Mouse (Mus musculus) midbrain, embryonic 16.5 days (tissue): ENCODE data around the gene Cyp4b1. TPM values are rescaled to one million over a fixed set of nuclear protein-coding genes. Genes with fewer than 3 reads are reported as not detected.
"Not testable (repeated sequence)": the region's sequence is repeated elsewhere in the genome, so short reads cannot be mapped to it uniquely, and the experiment has no call there.

Experiments
- ATAC-seq: fragments of 200-750 bp; cut with Nextera tagmentation; 2 replicates; pipeline ENCODE4 v1.8.0; 2017; ENCODE audit warnings: moderate TSS enrichment
- H3K27ac ChIP-seq: fragments of 300-500 bp; sonication (generic); 2 replicates; pipeline ENCODE4 v1.5.1; 2014; ENCODE audit warnings: mild to moderate bottlenecking, low read length, mixed read lengths
- H3K27me3 ChIP-seq: fragments of 300-500 bp; sonication (generic); 2 replicates; pipeline ENCODE4 v1.6.1; 2014; ENCODE audit warnings: low read depth, low read length, mixed read lengths; ENCODE audit not compliant: control insufficient read depth, insufficient read depth
- H3K36me3 ChIP-seq: fragments of 300-500 bp; sonication (generic); 2 replicates; pipeline ENCODE4 v1.6.1; 2014; ENCODE audit warnings: mild to moderate bottlenecking, low read length, moderate library complexity, mixed read lengths; ENCODE audit not compliant: control insufficient read depth, insufficient read depth
- H3K4me1 ChIP-seq: fragments of 300-500 bp; sonication (generic); 2 replicates; pipeline ENCODE4 v1.6.1; 2014; ENCODE audit warnings: mild to moderate bottlenecking, low read length, mixed read lengths; ENCODE audit not compliant: control insufficient read depth, insufficient read depth
- H3K4me2 ChIP-seq: fragments of 300-500 bp; sonication (generic); 2 replicates; pipeline ENCODE4 v1.6.1; 2014; ENCODE audit warnings: mild to moderate bottlenecking, low read length, mixed read lengths
- H3K4me3 ChIP-seq: fragments of 300-500 bp; sonication (generic); 2 replicates; pipeline ENCODE4 v1.5.1; 2014; ENCODE audit warnings: low read depth, mild to moderate bottlenecking, low read length, moderate library complexity, mixed read lengths
- H3K9ac ChIP-seq: fragments of 300-500 bp; sonication (generic); 2 replicates; pipeline ENCODE4 v1.6.1; 2014; ENCODE audit warnings: low read depth, low read length, mixed read lengths
- H3K9me3 ChIP-seq: fragments of 300-500 bp; sonication (generic); replicated peaks from 2 replicates; pipeline ENCODE4 v1.6.1; 2014; ENCODE audit warnings: mild to moderate bottlenecking, low read length, mixed read lengths; ENCODE audit not compliant: control insufficient read depth, poor library complexity, severe bottlenecking
- WGBS: fragments of 180-500 bp; shearing (Covaris S2); extraction: QIAGEN DNeasy Blood & Tissue Kit; methylation state at CpG from one replicate; pipeline ENCODE4 v1.1.7; 2014; 5-methylcytosine and 5-hydroxymethylcytosine counted together
- polyA plus RNA-seq: library from polyadenylated mRNA; unstranded; fragments of >200 nt; fragmentation: Nextera tagmentation; extraction: Ambion mirVana; gene quantifications from 2 replicates; pipeline ENCODE4 v1.2.1, GENCODE M21; 2015

Gene Cyp4b1
- polyA plus RNA-seq = 0.80 and 1.2 TPM in 2 replicates

GRCm38 (mm10) chr4:115647580-115647979, at the start of gene Cyp4b1:
Gene Cyp4b1 (minus strand): TSS chr4:115647723.
- 87% methylated on average over 9 of the region's 9 CpGs for WGBS

GRCm38 (mm10) chr4:115686299-115686698, 38.8 kb upstream of the Cyp4b1 start:
- H3K4me1 ChIP-seq = no peaks in the 10 kb centered on the region
- no peak overlapping the region for H3K4me3 ChIP-seq
- no peak for ATAC-seq
- no peak overlapping the region for H3K9ac ChIP-seq
- no peaks in the 10 kb centered on the region for H3K27me3 ChIP-seq
- WGBS = 28% methylated on average over 4 of the region's 4 CpGs
- no peaks in the 10 kb centered on the region for H3K9me3 ChIP-seq
- no peak overlapping the region for H3K27ac ChIP-seq
- no peaks in the 10 kb centered on the region for H3K36me3 ChIP-seq
- H3K4me2 ChIP-seq = no peak overlapping the region

More at GRCm38 (mm10) chr4:115647580-115647979, at the start of gene Cyp4b1:
- H3K4me2 ChIP-seq = no peak within 1 kb of the TSS
- no peaks in the 10 kb centered on the region for H3K27me3 ChIP-seq
- H3K4me1 ChIP-seq = no peaks in the 10 kb centered on the region
- no peaks in the 10 kb centered on the region for H3K36me3 ChIP-seq
- no peak for ATAC-seq
- no peaks in the 10 kb centered on the region for H3K9me3 ChIP-seq
- no peak within 1 kb of the TSS for H3K27ac ChIP-seq
- H3K9ac ChIP-seq = no peak within 1 kb of the TSS
- H3K4me3 ChIP-seq = no peak within 1 kb of the TSS

GRCm38 (mm10) chr4:115659190-115659589, 11.7 kb upstream of the Cyp4b1 start:
- ATAC-seq = no peak
- no peak overlapping the region for H3K4me2 ChIP-seq
- no peak overlapping the region for H3K4me3 ChIP-seq
- no peaks in the 10 kb centered on the region for H3K9me3 ChIP-seq
- no peaks in the 10 kb centered on the region for H3K27me3 ChIP-seq
- H3K4me1 ChIP-seq = no peaks in the 10 kb centered on the region
- H3K36me3 ChIP-seq = no peaks in the 10 kb centered on the region
- no peak overlapping the region for H3K9ac ChIP-seq
- no peak overlapping the region for H3K27ac ChIP-seq

- peak overlapping the region; percentile 75 for H3K4me2 ChIP-seq
These were observed 10.3 kb upstream of the Cyp4b1 start for GRCm38 (mm10) chr4:115657867-115658249.

DNA sequence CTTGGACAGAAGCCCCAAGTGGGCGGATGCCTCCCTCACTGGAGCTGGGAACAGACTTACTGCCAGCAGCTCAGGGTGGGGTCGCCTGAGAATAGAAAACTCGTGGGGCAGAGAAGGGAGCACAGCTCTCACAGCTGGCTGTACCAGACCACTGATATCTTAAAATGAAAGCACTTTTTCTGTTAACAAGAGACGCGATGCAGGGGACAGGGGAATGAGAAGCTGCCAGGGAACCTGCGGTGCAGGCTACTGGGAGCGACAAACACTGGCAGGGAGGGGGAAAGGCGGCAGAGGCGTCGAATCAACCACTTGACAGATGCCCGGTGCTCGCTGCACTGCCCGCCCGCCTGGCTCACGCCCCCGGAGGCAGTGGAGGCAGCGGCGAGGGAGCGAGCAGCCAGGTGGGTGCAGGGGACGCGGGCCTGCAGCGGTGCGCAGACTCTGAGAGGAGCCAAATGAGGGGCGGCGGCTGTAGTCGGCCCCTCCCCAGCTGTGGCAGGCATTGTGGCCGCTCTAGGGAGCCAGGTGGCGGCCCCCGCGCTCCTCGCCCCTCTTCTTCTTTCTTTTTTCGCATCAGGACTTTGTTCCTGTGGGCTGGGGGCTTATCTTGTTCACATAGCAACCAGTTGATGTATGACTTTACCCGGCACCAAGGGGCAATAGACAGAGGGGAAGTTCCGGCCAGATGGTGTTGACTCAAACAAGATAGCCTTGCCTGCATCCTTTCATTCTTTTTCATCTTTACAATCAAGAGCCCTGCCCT, 9.8 kb upstream of the Cyp4b1 start:
- Histone ChIP-seq H3K4me2 (peak overlapping the region; percentile 75), H3K4me3 (peak overlapping the region; percentile 55), H3K27me3 (no peaks in the 10 kb centered on the region), H3K9ac (peak overlapping the region; percentile 87), H3K9me3 (no peaks in the 10 kb centered on the region), H3K36me3 (no peaks in the 10 kb centered on the region), H3K4me1 (no peaks in the 10 kb centered on the region), H3K27ac (no peak overlapping the region)
- peak; percentile 96 for ATAC-seq
- WGBS = 2% methylated on average over 34 of the region's 34 CpGs

More at GRCm38 (mm10) chr4:115657867-115658249, 10.3 kb upstream of the Cyp4b1 start:
- no peak overlapping the region for H3K27ac ChIP-seq
- H3K4me1 ChIP-seq = no peaks in the 10 kb centered on the region
- H3K9ac ChIP-seq = no peak overlapping the region; the same call in 1 of the 2 replicates
- no peaks in the 10 kb centered on the region for H3K36me3 ChIP-seq
- no peaks in the 10 kb centered on the region for H3K9me3 ChIP-seq
- peak; percentile 54; the same call in 1 of the 2 replicates for ATAC-seq
- H3K4me3 ChIP-seq = peak overlapping the region; percentile 55
- no peaks in the 10 kb centered on the region for H3K27me3 ChIP-seq

DNA sequence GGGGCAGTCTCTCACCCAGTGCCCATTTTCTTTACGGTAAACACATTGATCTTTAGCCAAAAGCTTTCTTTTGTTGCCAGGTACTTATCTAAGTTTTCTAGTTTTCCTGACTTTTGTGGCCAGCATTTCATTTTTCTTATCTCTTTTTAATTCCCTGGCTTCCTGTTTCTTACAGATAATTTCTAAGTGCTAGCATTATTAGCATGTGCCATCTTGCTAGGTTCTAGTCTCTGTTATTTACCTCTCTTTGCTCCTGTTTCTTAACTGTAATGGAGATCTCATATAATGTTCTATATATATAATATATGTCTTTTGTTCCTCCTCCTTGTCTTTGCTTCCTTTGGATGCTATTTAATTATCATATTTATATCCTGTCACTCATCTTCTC, 9.0 kb upstream of the Cyp4b1 start:
- not testable (repeated sequence) for H3K9me3 ChIP-seq, H3K27me3 ChIP-seq, H3K27ac ChIP-seq, H3K9ac ChIP-seq, H3K4me2 ChIP-seq, H3K4me1 ChIP-seq, H3K4me3 ChIP-seq, ATAC-seq, H3K36me3 ChIP-seq
- WGBS = 91% methylated on average over 1 of the region's 1 CpGs

GRCm38 (mm10) chr4:115655841-115656534, 8.5 kb upstream of the Cyp4b1 start:
- not testable (repeated sequence) for H3K4me1 ChIP-seq, H3K36me3 ChIP-seq, H3K4me3 ChIP-seq, H3K27ac ChIP-seq, H3K4me2 ChIP-seq, ATAC-seq, H3K9me3 ChIP-seq, H3K9ac ChIP-seq, H3K27me3 ChIP-seq
- 92% methylated on average over 7 of the region's 7 CpGs for WGBS

DNA sequence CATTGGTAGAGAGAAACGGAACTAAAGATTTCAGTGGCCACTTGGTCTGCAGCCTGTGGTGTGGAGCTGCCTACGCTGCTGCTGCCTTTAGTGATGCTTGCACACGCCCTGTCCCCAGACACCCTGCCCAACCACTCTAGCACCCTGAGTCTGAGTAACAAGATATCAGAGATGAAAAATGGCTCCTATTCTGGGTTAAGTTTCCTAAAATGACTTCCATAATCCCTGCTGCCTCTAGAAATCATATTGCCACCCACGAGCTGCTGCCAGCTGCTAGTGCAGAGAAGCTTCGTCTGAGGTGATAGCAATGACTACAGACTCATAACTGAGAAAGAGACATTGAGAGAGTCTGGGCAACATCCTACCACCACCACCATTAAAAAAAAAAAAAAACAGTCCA, 3.3 kb upstream of the Cyp4b1 start:
- WGBS = 89% methylated on average over 5 of the region's 5 CpGs
- H3K27ac ChIP-seq = no peak overlapping the region
- no peaks in the 10 kb centered on the region for H3K9me3 ChIP-seq
- no peak for ATAC-seq
- no peak overlapping the region for H3K4me2 ChIP-seq
- H3K9ac ChIP-seq = no peak overlapping the region
- H3K4me1 ChIP-seq = no peaks in the 10 kb centered on the region
- no peaks in the 10 kb centered on the region for H3K36me3 ChIP-seq
- H3K4me3 ChIP-seq = no peak overlapping the region
- H3K27me3 ChIP-seq = no peaks in the 10 kb centered on the region

DNA sequence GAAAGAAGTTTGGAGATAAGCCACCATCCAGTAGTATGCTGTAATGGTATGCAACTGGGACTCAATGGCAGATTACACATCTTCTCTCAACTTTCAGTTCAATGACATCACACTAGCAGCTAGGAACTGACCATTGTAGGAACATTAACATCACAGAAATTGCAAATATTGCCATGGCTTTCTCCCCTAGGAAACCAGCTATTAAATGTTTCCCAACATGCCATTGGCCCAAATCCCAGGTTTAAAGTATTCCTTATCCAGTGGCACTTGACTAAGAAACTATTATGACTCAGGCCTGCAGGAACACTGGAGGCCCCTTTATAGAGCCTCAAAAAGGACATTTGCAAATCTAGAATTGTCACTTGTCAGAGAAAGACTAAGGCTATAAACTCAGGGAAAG, 1.8 kb upstream of the Cyp4b1 start:
- H3K27ac ChIP-seq = no peak overlapping the region
- H3K4me3 ChIP-seq = no peak overlapping the region
- ATAC-seq = no peak
- H3K4me2 ChIP-seq = no peak overlapping the region
- no peaks in the 10 kb centered on the region for H3K9me3 ChIP-seq
- H3K9ac ChIP-seq = no peak overlapping the region
- no peaks in the 10 kb centered on the region for H3K36me3 ChIP-seq
- H3K27me3 ChIP-seq = no peaks in the 10 kb centered on the region
- H3K4me1 ChIP-seq = no peaks in the 10 kb centered on the region
